Mouse (Mus musculus) mature B cell (primary cell): Measurements from ENCODE around the gene Apobec4.
"Not testable (repeated sequence)": the region's sequence is repeated elsewhere in the genome, so short reads cannot be mapped to it uniquely, and the experiment has no call there.

Experiments
- in situ Hi-C: fragments of 300-500 bp; cut with MboI; formaldehyde crosslinking; loops from 2 replicates; pipeline ENCODE4 v1.14.3; 2019

The Apobec4 gene

DNA sequence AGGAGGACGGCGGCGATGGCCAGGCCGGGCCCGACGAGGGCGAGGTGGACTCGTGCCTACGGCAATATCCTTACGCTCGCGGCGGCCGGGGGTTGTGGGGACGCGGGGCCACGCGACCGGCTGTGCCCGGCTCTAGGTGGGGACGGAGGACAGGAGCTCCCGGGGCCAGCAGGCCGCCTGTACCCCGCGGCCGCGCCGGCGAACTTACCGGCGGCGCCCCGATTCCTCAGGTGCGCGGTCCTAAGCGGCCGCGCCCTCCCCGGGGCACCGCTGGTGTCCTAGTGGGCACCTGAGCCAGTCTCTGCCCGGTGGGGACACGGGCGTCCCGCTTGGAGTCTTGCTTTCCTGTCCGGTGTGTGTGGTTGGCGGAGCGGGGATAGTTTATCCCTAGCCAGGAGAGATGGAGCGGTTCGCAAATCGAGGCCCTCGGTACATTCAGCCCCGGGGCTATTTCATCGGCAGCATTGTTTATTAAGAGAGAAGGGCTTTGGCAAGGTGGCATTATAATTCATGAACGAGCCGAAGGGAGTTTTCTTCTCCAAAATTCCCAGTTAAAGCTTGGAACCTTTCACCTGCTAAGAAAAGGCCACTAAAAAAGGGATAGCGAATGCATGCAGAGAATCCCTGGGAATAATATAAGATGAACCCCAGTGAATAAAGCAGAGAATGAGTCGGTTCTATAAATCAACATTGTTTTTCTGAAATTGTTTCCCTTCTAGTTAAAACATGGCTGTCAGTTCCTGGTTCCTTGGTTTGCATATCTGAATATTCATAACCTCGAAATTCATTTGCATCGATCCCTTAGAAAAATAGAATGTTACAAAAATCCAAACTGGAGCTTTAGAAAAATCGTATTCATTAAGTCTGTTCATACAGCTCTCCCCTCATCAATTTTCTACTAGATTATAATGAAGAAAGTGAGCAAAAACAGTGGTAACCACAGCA is 16.7 kb downstream of the Apobec4 start:
- in situ Hi-C loops = no loop called here

DNA sequence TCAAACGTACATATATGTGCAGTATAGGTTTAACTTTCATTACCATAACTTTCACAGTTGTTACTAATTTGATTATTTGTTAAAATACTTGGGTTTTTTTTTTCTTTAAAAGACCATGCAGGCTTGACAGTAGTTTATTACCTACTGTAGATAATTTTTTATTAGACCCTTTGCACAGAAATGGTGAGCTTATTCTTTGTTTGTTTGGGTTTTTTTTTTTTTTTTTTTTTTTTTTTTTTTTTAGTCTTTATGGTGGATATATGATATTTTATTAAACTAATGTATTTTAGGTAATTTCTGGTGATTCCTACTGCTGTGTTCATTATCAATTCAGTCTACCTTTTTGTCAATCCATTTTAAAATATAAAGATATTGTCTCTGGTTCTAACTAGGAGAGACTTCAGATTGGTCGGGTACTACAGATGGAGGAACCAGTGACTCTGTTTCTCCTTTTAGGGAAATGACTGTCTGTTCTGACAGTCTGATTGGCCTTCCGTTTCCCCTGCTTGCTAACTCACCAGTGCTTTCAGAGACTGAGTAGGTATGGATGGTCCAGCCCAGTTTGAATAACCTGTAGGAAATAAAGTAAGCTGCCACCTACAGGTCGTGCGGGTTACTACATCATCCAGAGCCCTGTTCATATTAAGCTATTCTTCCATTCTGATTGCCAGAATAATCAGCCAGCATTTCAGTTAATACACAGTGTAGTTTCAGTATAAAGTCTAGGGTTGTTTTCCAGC is 17.6 kb downstream of the Apobec4 start:
- in situ Hi-C loops = no loop called here

DNA sequence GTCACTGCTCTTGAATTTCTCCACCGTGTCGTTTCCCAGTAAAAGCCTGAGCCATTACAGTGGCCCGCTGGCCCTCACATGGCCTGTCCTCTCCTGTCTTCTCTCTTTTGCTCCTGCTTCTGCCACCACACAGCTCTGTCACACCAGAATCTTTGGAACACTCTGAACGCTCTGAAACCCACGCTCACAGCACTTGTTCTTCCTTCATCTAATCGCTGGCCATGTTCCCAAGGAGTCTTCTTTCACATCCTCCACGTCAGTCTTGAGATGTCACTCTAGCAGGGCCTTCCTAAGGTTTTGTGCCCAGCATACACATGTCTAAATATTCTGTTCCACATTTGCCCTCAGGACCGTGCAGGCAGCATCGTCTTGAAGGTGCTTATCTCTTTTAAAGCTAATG is 20.7 kb downstream of the Apobec4 start:
- in situ Hi-C loops = no loop called here

DNA sequence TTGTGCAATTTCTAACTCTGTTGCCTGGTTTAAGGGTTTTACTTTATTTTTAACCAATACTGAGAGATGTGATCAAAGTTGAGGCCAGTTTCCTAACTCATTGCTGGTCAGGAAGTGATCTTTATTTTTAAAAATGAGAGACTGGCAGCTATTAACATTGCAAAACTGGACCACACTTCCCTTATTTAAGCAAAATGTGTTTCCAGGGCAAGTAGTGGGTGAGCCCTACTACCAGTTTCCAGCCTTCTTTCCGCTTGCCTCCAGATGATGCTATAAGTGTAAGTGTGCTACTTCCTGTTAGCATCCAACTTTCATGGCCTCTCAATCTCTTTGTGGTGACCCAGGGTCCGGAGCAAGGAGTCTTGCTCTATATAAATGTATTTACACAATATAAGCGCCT is 24.2 kb downstream of the Apobec4 start:
- in situ Hi-C loops = not testable (repeated sequence)

DNA sequence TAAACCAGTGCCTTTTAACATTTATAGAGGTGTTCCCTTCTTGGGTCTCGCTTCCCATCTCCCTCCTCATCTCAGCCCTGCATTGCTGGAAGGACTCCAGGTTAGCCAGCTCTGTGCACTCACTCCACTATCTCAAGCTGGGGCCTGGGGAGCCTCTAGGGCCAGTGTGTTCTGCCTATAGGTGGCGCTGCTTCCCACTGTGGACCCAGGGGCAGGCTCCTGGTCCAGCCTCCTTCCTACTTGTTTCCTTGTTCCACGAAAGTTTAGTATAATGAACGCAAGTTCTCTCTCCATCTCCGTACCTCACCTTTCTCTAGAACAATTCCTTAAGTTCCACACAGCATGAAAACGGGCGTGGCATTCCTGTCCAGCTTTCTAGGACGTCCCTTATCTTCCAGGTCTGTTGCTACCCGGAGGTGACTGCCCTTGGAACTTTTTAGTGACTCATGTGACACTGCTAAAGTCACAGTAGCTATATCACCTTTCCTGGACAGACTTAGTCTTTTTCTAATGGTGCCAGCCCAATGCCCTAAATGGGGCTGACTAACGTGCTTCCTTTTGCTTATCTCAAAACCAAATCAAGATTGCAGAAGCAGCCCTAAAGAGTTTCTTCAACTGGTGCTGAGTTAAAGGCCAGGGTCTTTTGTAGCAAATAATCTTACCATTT is 28.9 kb downstream of the Apobec4 start:
- in situ Hi-C loops = no loop called here

DNA sequence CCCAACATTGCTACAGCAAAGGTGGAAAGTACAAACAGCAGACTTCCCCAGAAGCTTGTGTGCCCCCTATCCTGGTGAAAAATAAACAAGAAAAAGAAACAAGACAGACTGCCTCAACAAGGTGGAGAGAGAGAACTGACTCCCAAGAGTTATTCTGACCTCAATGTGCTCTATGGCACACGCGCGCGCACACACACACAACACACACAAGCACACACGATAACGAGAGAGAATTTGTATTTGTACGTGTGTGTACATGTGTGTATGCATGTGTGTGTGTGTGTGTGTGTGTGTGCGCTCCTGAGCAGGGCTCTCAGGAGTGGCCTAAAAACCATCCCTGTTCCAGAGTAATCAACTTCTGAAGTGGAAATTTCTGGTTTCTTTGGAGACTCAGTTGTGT is 34.3 kb downstream of the Apobec4 start:
- in situ Hi-C loops = no loop called here

DNA sequence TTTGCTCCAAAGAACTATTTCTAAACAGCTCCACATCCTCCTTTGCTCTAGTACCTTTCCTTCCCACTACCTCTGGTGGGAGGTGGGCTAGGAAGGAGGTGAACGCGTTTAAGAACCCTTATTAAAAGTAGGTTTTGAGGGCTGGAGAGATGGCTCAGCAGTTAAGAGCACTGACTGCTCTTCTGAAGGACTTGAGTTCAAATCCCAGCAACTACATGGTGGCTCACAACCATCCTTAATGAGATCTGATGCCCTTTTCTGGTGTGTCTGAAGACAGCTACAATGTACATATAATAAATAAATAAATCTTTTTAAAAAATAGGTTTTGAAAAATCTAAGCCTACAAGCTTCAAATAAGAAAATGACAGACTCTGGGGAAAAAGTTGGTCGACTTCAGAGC is 35.1 kb downstream of the Apobec4 start:
- in situ Hi-C loops = not testable (repeated sequence)

DNA sequence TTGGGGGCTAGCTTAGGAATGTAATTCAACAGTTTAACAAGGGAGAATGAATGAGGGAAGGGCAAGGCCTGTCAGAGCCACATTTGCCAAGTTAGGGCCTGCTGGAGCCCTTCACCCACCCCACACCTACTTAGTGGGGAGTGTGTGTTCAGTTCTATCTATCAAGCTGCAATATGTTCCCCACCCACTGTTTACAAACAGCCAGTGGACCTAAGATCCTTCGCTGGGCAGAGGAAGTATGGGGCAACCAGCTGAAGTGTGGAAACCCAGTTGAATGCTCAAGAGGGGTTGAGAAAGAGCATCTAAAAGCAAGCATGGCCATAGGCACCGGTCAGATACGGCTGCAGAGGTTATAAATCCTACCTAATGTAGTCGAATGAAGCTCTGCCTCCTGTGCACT is 36.6 kb downstream of the Apobec4 start:
- in situ Hi-C loops = no loop called here

DNA sequence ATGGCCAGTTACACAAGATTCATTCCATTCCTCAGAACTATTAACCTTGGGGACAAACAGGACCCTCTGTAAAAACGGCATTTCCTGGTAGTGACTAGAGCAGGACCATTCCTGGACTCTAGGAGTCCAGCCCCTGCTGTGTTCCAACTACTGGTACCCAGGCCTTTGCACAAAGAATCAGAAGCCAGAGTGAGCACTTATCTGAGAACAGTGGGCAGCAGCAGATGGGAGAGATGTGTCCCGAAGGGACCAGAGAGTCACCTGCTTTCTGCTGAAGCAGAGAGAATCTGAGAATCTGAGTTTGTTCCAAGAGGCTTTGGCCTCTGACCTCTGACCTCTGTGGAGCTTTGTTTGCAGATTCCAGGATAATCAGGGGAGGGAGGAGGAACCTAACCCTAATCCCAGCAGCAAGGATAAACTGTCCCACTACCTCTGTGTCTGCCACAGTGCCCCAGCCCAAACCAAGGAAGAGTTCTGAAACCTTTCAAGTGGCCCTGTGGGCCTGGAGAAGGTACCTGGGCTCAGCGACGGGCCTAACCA is 37.8 kb downstream of the Apobec4 start:
- in situ Hi-C loops = no loop called here

DNA sequence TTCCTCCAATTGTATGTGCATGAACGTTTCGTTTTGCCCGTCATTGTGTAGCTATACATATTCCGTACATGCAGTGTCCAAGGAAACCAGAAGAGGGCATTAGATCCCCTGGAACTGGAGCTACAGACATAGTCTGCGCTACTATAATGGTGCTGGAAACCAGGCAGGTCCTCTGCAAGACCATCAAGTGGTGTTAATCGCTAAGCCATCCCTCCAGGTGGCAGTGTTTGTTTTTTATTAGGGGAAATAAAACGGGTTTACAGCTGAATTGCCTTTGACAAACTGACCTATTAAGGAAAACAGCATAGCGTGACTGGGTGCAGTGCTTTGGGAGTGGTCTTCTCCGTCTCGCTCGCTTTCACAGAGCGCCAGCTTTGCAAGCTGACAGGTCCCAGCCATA is 39.9 kb downstream of the Apobec4 start:
- in situ Hi-C loops = loop anchor here (10.0 kb wide), 1 partner anchor 115 kb away; the partner anchor contains the start of gene Smg7

DNA sequence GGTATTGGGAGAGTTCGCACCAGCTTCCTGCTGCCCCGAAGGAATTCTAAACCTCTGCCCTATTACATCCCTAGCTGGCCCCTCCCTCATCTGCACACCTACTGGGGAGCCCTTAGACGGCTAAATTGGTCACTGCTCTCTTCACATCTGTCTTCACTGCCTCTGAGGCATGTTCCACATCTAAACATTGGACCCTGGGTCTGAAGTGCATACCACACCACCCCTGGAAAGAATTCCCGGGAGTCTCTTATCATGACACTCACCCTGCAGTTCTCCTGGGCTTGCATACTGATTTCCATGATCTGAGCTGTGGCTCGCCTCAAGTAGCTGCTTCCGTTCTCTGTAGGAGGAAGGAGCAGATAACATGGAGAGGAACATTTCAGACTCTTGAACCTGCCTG is 40.5 kb downstream of the Apobec4 start:
- in situ Hi-C loops = loop anchor here (10.0 kb wide), 1 partner anchor 114 kb away; the partner anchor contains the start of gene Smg7

DNA sequence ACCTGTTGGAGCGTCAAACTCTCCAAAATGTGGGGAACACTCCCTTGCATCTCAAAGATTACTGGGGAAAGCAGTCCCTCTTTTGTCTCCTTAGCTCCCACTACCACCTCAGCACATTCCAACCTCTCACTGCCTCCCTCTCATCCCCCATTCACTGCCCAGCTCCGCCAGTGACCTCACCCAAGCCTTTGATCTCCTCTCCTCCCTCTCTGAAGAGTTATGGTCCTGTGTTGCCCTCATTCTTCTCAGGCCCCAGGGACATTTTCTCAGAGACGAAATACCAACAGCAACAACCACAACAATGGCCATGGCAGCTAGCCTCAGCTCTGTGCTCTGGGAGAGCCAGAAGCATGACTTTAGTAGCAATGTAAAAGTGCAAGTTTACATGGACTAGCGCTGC is 40.9 kb downstream of the Apobec4 start:
- in situ Hi-C loops = loop anchor here (10.0 kb wide), 1 partner anchor 114 kb away; the partner anchor contains the start of gene Smg7

DNA sequence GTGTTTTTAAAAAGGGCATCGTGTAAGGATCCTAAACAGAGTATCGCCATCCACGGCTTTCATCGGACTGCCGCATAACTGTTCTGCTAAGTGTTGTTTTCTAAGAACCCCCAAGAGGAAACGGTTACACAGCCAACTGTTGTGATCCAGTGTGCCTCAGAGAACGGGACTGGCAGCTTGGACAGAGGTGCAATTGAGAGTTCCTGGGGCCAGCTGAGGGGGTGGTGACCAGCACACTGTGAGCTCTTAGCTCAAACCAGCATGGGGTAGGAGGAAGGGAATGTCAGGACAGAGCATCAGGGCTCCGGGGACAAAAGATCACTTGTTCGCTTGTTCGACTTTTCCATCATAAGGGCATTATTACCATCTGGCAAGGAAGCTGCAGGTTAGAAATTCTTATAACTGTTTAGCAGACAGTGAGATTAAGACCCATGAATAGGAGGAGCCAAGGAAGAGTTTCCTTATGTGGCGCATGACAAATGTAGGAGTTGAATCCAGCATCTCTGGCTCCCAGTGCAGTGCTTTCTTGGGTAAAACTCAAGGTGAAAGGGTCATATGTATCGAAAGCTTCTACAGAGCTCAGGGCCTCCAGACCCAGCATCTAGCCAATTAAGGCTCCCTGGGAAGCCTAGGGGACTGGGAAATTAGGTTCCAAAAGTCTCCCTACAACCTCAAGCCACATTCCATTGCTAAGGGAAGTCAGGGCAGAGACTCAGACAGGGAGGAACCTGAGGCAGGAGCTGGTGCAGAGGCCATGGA is 42.6 kb downstream of the Apobec4 start:
- in situ Hi-C loops = loop anchor here (10.0 kb wide), 1 partner anchor 112 kb away; the partner anchor contains the start of gene Smg7

DNA sequence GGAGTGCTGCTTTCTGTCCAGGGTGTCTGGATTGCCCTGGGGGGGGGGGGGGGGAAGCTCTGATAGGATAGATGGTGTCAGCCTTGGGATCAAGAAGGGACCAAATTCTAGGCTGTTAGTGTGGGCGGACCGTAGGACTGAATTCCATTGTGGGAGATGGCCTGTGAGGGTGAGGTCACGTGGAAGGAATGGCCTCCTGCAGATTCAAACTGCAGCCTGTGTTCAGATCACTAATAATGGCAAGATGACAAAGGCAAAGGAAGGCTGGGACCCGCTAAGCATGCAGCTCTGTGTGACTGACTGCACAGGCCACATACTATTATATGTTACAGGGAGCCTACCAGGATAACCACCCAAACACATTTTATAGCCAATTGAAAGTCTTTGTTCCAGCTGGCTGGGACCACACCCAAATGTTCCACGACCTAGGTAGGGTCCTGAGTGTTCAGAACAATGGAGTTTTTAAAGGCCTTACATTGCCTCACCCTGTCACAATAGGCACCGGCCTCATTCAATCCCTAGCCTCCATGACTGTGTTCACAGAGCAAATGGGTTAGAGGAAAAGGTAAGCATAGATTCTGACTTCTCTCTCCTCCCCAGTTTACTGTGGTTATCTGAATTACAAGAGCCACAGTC is 43.3 kb downstream of the Apobec4 start:
- in situ Hi-C loops = loop anchor here (10.0 kb wide), 1 partner anchor 111 kb away; the partner anchor contains the start of gene Smg7

DNA sequence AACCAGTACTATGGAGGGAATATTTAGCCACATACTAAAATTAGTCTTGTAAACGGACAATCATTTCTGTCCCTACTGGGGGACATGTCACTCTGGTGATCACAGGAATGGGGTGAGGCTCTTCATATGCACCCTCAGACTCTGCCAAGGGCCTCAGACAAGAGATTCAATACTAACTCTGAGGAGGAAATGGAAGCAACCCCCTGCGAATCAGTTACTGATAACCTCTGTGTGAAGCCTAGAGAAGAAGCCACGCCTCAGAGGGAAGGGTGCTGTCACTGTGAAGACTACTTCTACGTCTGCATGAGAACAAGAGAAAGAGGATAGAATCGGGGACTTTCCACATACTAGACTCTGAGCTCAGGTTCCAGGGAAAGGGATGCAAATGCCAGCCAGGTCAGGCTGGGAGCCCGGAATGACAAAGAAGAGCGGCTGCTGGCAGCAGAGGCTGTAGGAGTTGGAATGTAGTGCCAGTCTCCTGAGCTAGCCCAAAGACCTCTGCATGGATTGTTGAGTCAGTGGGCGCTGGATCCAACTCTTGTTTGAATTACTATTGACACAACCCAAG is 45.4 kb downstream of the Apobec4 start:
- in situ Hi-C loops = loop anchor here (10.0 kb wide), 1 partner anchor 109 kb away; the partner anchor contains the start of gene Smg7

DNA sequence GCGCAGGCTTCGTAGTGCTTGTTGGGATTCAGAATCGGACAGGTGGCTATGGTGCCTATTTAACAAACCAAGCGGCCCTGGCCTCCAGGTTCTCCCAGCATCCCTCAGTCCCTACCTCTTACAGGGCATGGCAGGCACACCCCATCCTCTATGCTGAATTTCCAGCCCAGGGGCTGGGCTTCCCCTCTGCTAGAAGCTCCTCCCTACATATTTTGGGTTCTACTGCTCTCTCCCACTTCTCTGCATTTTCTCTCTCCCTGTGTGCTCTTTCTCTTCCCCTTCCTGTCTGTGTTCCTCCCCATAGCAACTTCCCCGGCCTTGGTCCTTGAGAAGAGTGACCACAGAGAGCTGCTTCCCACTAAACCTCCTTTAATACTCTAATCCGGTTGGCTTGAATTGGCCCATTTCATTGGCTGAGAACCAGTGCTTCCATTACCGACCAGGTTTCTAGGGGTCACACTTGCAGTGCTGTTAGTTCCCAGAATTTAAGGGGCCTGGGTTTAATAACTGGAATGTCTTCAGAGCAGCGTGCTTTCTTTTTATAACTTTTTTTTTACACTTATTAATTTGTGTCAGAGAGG is 46.4 kb downstream of the Apobec4 start:
- in situ Hi-C loops = loop anchor here (10.0 kb wide), 1 partner anchor 108 kb away; the partner anchor contains the start of gene Smg7

DNA sequence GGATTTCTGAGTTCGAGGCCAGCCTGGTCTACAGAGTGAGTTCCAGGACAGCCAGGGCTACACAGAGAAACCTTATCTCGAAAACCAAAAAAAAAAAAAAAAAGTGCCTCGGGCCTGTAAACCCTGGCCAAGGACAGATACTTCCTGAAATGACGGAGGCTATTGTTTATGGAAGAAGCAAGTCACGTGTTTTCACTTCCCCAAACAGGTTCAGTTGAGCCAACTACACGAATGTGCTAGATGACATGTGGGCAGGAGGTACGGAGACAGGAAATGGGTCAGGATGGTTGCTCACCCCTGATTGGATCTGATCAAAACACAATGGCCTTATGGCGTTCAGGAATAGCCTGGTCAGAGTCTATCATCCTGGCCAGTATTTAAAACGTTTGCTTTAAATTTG is 47.8 kb downstream of the Apobec4 start:
- in situ Hi-C loops = loop anchor here (10.0 kb wide), 1 partner anchor 107 kb away; the partner anchor contains the start of gene Smg7

DNA sequence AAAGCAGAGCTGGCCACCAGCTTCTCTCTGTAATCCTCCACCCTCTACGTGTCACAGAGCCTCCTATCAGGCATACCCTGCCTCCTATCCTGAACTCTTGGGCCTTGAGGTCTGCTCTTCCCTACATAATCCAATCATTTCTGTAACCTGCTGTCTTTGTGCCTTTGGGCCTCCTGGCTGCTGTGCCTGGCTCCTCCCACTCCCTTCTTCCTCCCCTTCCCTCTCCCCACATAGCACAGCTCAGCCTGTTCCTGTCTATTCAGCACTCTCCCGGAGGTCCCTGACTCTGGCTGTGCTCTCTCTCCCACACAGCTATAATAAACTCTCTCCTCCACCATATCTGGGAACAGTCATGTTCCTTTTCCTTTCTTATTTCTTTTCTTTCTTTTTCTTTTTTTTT is 49.5 kb downstream of the Apobec4 start, which contains the start of gene Ncf2:
Gene Ncf2, plus strand, starts transcription at position 298 of the 400 bp plus-strand sequence.
- in situ Hi-C loops = loop anchor here (10.0 kb wide), 1 partner anchor 105 kb away; the partner anchor contains the start of gene Smg7

DNA sequence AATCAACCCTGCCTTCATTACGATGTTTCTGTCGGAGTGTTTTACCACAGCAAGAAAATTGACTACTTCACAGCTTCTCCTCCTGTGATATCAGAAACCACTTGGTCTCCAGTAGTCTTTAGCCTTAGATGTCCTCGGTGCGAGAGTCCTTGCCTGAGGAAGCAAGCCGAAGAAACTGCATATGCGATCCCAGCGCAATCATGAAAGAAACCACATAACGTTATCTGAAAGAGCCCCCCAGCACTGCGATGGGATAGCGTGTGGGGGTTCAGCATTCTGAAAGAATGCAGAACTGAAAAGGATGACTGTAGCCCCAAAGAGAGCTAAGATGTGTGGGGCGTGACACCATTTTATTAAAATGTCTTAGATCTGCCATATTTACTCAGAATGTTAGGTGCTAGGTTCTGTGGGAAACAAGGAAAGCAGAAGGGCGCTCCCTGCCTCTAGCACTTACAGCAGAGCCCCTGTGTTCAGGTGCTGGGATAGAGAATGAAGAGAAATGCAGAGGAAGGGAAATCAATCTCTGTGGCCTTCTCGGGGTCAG is 50.4 kb downstream of the Apobec4 start:
- in situ Hi-C loops = no loop called here
